Mouse (Mus musculus) left cerebral cortex, adult 18-20 months (tissue): ENCODE data around the gene Mon1a. TPM values are rescaled to one million over a fixed set of nuclear protein-coding genes. Genes with fewer than 3 reads are reported as not detected.

Source experiments
- DNase-seq, 2 experiments: peaks; one replicate each; pipeline ENCODE4 v3.0.0; 2021 to 2022; ENCODE audit warnings: low spot score in 2 of 2, mixed read lengths in 1 of 2
- long read RNA-seq, 2 experiments: library from polyadenylated mRNA; stranded (forward); transcript quantifications; one replicate each; pipeline ENCODE4 v2.0.0; 2021
- total RNA-seq, 2 experiments: library from RNA; stranded (reverse); gene quantifications; 2 replicates each; pipeline ENCODE4 v1.2.3; 2021

Mon1a gene
- total RNA-seq, result 10 to 100 TPM; 27.1 to 28.1 TPM
- long read RNA-seq, experiment 1, transcript Mon1a-201 (6 exons, 2,042 nt), result major isoform, 30 of 46 reads
- long read RNA-seq, experiment 1, partial matches to known transcripts, result 8 of 46 reads
- long read RNA-seq, experiment 1, other reads (novel, unspliced or antisense), result 7 of 46 reads
- long read RNA-seq, experiment 2, transcript Mon1a-201 (6 exons, 2,042 nt), result major isoform, 17 of 24 reads
- long read RNA-seq, experiment 2, partial matches to known transcripts, result 3 of 24 reads
- long read RNA-seq, experiment 2, other reads (novel, unspliced or antisense), result 3 of 24 reads

GRCm38 (mm10) chr9:107887804-107888266 lies at the start of gene Mon1a:
Gene Mon1a (plus strand): TSS chr9:107888151.
- peak; percentile 84 to 89 for DNase-seq

DNA sequence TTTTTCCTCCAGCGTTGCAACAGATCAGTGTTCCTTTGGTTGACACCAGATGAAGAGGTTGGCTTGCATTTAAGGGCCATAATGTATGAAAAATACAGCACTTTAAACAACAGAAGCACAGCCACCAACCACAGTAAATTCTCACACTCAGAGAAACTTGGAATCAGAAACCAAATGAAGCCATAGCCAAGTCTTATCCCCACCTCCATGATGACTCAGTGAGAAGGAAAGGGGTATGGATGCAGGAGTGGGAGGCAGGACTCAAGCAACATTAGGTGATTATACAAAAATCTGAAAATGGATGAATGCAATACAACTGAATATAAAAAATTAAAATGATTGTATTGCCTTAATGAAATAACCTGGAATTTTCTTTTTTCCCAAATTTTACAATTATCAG lies 49.1 kb upstream of the Mon1a start:
- no peak for DNase-seq

GRCm38 (mm10) chr9:107842709-107843108 lies 45.2 kb upstream of the Mon1a start:
- DNase-seq, result no peak

- DNase-seq, result no peak
Measured at GRCm38 (mm10) chr9:107848922-107849321, 39.0 kb upstream of the Mon1a start.

GRCm38 (mm10) chr9:107858343-107858742 lies 29.6 kb upstream of the Mon1a start:
- DNase-seq, result no peak

DNA sequence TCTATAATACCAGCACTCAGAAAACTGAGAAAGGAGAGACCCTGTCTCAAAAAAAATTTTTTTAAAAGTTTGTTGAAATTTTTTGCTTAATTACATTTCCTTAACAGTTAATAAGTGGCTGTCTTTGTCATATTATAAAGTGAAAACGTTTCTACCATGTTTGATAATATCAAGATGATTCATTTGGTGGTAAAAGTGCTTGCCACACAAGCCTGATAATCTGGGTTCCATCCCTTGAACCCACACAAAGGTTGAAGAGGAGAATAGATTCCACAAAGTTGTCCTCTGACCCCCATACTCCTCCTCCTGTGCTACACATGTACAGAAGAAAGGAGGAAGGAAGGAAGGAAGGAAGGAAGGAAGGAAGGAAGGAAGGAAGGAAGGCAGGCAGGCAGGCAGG lies 23.5 kb upstream of the Mon1a start:
- no peak for DNase-seq

DNA sequence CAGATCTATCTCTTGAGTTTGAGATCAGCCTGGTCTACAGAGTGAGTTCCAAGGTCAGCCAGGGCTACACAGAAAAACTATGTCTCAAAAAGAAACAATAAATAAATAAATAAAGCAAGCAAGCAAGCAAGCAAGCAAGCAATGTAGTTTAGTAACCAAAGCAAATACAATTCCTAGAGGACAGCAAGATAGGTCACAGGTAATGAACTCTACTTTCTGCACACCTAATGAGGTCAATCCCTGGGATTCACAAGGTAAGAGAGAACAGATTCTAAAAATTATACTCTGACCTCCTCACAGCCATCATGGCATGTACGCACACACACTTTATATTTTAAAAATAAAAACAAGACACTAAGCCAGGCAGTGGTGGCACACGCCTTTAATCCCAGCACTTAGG lies 21.9 kb upstream of the Mon1a start:
- no peak for DNase-seq

DNA sequence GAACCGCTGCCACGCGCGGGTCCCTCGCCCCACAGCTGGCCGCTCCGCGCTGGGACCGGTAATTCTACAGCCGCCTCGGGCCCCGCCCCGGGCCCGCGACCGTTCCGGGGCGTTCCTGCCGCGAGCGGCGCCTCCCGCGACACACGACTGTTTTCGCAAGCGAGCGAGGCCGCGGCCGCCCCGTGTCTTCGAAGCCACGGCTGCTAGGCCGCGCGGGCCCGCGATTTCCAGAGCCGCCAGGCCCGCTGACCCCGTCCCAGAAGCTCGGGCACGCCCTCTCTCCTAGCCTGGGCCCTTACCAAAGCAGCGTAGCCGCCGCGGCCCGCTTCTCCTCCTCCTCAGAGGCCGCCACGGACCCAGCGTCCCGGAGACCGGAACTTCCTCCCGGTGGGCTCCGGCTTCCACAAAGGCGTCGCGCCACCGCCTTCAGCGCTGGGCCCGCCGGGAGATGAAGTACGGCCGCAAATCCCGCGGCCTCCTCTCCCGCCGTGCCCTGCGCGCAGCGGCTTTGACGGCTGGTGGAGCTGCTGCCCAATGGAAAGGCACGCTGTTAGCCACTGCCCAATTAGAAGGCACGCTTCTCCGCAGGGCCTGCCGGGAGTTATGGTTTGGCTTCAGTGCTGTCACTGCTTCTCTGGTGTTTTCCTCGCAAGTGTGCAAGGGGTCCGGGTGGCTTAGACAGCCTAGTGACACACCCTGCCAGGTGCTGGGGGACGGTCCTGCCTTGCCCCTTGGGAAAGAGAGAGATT lies 15.4 kb upstream of the Mon1a start:
- DNase-seq, result peak; percentile 93 to 96

GRCm38 (mm10) chr9:107873137-107873536 lies 14.8 kb upstream of the Mon1a start, which contains the start of gene Rbm6:
Gene Rbm6 (minus strand): TSS chr9:107873237.
- no peak for DNase-seq

GRCm38 (mm10) chr9:107880411-107880810 lies 7.5 kb upstream of the Mon1a start:
- no peak for DNase-seq

- no peak for DNase-seq
Measured at GRCm38 (mm10) chr9:107888267-107888850, 408 bp downstream of the Mon1a start.

- DNase-seq, result no peak
Measured at GRCm38 (mm10) chr9:107890260-107890659, 2.3 kb downstream of the Mon1a start.

- DNase-seq, result no peak
Measured at GRCm38 (mm10) chr9:107891023-107891422, 3.1 kb downstream of the Mon1a start.

DNA sequence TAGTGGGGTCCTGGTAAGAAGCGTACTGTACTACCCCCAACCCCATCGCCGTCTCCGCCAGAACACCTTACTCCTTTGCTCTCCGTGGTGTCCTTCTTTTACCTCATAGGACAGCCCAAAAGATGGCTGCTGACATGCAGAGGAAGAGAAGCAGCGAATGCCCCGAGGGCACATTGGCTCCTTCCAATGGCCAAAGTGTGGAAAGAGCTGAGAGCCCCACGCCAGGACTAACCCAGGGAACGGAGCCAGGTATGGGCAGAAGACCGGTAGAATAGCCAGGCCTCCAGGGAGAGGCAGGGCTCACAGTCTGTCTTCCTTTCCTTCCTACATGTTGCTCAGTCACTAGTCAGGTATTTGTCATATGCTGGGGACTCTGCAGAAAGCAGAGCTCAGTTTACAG lies 10.6 kb downstream of the Mon1a start:
- no peak for DNase-seq

DNA sequence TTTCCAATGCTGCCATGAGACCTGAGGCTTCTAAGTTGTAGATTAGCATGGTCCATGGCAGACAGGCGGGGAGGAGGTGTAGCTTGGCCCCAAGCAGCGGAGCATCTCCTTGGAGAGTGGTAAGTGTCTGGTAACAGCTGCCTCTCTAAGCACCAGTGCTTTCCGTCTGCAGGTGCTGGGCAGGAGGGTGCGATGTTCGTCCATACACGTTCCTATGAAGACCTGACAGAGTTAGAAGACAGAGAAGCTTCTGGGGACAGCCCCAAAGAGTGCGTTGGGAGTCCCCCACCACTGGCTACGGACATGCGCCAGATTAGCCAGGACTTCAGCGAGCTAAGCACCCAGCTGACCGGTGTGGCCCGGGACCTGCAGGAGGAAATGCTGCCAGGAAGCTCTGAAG lies 11.9 kb downstream of the Mon1a start:
- DNase-seq, result no peak

- DNase-seq, result peak; percentile 80 to 87
Measured at GRCm38 (mm10) chr9:107900840-107901626, 13.1 kb downstream of the Mon1a start.

- DNase-seq, result no peak
Measured at GRCm38 (mm10) chr9:107901627-107901914, 13.6 kb downstream of the Mon1a start.

- peak; percentile 86 to 94 for DNase-seq
Measured at GRCm38 (mm10) chr9:107904726-107905125, 16.8 kb downstream of the Mon1a start.

DNA sequence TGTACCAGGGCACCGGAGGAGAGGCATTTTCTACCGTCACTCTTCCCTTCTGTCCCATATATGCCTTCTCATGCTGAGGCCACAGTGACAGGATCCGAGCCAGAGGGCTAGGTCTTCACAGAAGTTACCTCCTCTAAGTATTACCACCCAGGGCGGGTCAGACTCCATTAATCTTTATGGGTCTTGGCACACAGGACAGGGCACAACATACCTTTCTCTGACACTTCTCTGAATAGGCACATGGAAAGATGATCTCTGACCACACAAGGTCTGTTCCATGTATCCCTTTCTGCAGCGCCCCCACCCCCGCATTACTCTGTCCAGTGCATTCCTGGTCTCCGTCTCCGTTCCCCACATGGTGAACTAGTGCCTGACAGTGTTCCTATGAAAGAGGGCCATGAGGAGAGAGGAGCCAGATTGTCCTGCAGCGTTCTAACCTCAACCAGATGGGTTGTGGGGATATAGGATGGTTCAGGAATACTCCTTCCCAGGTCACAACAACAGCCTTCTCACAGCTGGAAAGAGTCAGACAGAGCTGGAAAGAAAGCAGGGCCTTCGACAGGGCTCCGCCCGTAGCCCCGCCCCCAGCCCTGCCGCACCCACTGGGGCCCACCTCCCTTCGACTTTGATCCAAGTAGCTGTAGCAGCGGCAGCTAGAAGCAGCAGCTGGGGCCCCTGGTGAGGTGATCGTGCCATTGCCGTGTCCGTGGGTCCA lies 18.5 kb downstream of the Mon1a start, which contains the start of gene Mst1r:
Gene Mst1r, plus strand, starts transcription at position 622 of the 715 bp plus-strand sequence.
- peak in 1 of 2 experiments; percentile 15 for DNase-seq

DNA sequence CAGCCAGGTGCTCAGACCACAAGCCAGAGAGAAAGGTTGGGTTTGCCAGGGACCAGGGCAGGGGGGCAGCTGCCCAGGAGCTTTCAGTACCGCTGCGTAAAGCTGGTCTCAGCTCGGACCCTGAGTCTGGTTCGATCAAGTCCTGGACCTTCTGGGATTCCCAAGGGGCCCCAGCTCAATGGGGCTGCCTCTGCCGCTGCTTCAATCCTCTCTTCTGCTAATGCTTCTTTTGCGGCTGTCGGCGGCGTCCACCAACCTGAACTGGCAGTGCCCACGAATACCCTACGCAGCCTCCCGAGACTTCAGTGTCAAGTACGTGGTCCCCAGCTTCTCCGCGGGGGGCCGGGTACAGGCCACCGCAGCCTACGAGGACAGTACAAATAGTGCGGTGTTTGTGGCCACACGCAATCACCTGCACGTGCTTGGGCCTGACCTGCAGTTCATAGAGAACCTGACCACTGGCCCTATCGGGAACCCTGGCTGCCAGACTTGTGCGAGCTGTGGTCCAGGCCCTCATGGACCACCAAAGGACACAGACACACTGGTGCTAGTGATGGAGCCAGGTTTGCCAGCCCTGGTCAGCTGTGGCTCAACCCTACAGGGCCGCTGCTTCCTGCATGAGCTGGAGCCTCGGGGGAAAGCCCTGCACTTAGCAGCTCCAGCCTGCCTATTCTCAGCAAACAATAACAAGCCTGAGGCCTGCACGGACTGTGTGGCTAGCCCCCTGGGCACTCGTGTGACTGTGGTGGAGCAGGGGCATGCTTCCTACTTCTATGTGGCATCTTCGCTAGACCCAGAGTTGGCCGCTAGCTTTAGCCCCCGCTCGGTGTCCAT lies 19.2 kb downstream of the Mon1a start:
- no peak for DNase-seq
